ENCODE assay signal across 7 mouse cellular contexts in the genomic region with DNA sequence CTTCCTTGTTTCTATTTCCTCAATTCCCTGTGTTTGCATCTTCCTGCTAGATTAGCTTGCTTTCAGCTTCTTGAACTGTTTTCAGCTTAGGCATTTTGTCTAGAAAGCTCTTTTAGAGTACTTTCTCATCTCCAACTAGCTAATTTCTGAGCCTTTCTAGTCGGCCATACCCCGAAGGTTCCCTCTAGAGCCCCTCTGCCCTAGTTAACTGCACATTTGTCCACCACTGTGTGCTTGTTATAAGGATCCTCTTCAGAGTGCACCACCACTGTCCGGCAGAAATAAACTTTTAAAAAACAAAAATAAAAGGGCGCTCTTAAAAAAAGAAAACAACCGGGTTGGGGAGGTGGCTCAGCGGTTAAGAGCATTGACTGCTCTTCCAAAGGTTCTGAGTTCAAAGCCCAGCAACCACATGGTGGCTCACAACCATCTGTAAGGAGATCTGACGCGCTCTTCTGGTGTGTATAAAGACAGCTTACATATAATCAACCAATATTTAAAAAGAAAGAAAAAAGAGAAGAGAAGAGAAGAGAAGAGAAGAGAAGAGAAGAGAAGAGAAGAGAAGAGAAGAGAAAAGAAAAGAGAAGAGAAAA. TPM values are rescaled to one million over a fixed set of nuclear protein-coding genes. Genes with fewer than 3 reads are reported as not detected.
A peak's percentile ranks its signal among the peaks of the same experiment; 100 is the strongest.
DNase-seq lines count a peak whose midpoint lies in the region; ATAC-seq and TF ChIP-seq lines count a peak whose summit lies in the region.

No protein-coding gene starts in this region.

- no peaks in the 10 kb centered on the region for H3K36me3 ChIP-seq in spleen, adult 2 months (ENCODE audit: control insufficient read depth, insufficient read depth, low read length)
- H3K36me3 ChIP-seq in forebrain, embryonic 10.5 days (replicated peaks): peaks cover 37% of the 10 kb centered on the region
- H3K36me3 ChIP-seq in limb, embryonic 15.5 days: peaks cover 19% of the 10 kb centered on the region

- no peak for TF ChIP-seq POLR2A in spleen, adult 2 months (IDR thresholded peaks at IDR 0.05; ENCODE audit: low read depth, low read length)

- peaks cover 2% of the 10 kb centered on the region; the same call in 1 of the 2 replicates for H3K9me3 ChIP-seq in forebrain, embryonic 10.5 days
- H3K9me3 ChIP-seq in limb, embryonic 15.5 days: no peaks in the 10 kb centered on the region

- WGBS in spleen, adult 2 months: 8% methylated on average over 8 of the region's 8 CpGs
- WGBS in forebrain, embryonic 10.5 days: 21% methylated on average over 8 of the region's 8 CpGs
- 12% methylated on average over 8 of the region's 8 CpGs for WGBS in limb, embryonic 15.5 days

- 0 out of 2 replicates have a peak, but pooled peaks cover 4% of the 10 kb centered on the region for H3K4me1 ChIP-seq in spleen, adult 2 months (ENCODE audit: control insufficient read depth, insufficient read depth, insufficient read length)
- peaks cover 15% of the 10 kb centered on the region for H3K4me1 ChIP-seq in forebrain, embryonic 10.5 days
- H3K4me1 ChIP-seq in limb, embryonic 15.5 days: 0 out of 2 replicates have a peak, but pooled peaks cover 9% of the 10 kb centered on the region

- peak overlapping the region; percentile 60 for H3K4me2 ChIP-seq in limb, embryonic 15.5 days

- TF ChIP-seq CTCF in spleen, adult 2 months (IDR thresholded peaks at IDR 0.05; ENCODE audit: extremely low read depth, insufficient read depth, insufficient read length, insufficient replicate concordance): no peak

- peak overlapping the region; percentile 64; the same call in 1 of the 2 replicates for H3K4me3 ChIP-seq in spleen, adult 2 months (ENCODE audit: extremely low read depth, insufficient read depth, insufficient read length)
- H3K4me3 ChIP-seq in forebrain, embryonic 10.5 days: peak overlapping the region; percentile 84
- peak overlapping the region; percentile 65 for H3K4me3 ChIP-seq in limb, embryonic 15.5 days

- H3K27ac ChIP-seq in spleen, adult 2 months (ENCODE audit: insufficient read depth, low read length): no peak overlapping the region
- peak overlapping the region; percentile 91 for H3K27ac ChIP-seq in forebrain, embryonic 10.5 days
- H3K27ac ChIP-seq in limb, embryonic 15.5 days: no peak overlapping the region

- no peak for ATAC-seq in limb, embryonic 15.5 days (ENCODE audit: insufficient number of reproducible peaks, low FRiP score, low TSS enrichment, low read depth)

- H3K9ac ChIP-seq in limb, embryonic 15.5 days: peak overlapping the region; percentile 41; the same call in 1 of the 2 replicates

- no peaks in the 10 kb centered on the region for H3K27me3 ChIP-seq in spleen, adult 2 months (ENCODE audit: control insufficient read depth, insufficient read depth, low read length)
- no peaks in the 10 kb centered on the region for H3K27me3 ChIP-seq in forebrain, embryonic 10.5 days (ENCODE audit: poor library complexity, severe bottlenecking)
- no peaks in the 10 kb centered on the region for H3K27me3 ChIP-seq in limb, embryonic 15.5 days

- no peak for DNase-seq in spleen, adult 2 months (ENCODE audit: low read depth in 1 of 2, low spot score in 2 of 2)
- no peak for DNase-seq in spleen, postnatal 14 days (ENCODE audit: low spot score in 2 of 2)
- DNase-seq in forebrain, embryonic 10.5 days (ENCODE audit: extremely low spot score, low spot score): no peak
- peak; percentile 21 for DNase-seq in yolk sac, embryonic 10.5 days (ENCODE audit: low spot score)
- no peak for DNase-seq in layer of hippocampus, adult 8-10 months (ENCODE audit: low spot score in 2 of 2)
- no peak for DNase-seq in urinary bladder, postnatal 10 days (ENCODE audit: low spot score)

RNA-seq across cellular contexts. Expression of a gene that starts 0.6 kb away (rescaled TPM):
- 4.1 and 4.8 TPM in 2 replicates for polyA plus RNA-seq in spleen, adult 2 months (2012; rRNA removed)
- polyA plus RNA-seq in forebrain, embryonic 10.5 days (2016; fragmentation: Nextera tagmentation; extraction: Ambion mirVana): 82.7 and 87.4 TPM in 2 replicates
- 17.4 and 19.3 TPM in 2 replicates for polyA plus RNA-seq in limb, embryonic 15.5 days (2015; fragmentation: Nextera tagmentation; extraction: Ambion mirVana)
- total RNA-seq in layer of hippocampus, adult 8-10 months (2022): 1 to 10 TPM in 1 of 4 experiments, under 1 TPM in 3; 0.71 to 1.1 (median 0.86) TPM

RNA-seq across cellular contexts. Expression of a gene that starts 36.1 kb away (rescaled TPM):
- not detected in 2 replicates for polyA plus RNA-seq in spleen, adult 2 months (2012; rRNA removed)
- 0.26 TPM in 1 of 2 replicates, not detected in the other for polyA plus RNA-seq in forebrain, embryonic 10.5 days (2016; fragmentation: Nextera tagmentation; extraction: Ambion mirVana)
- polyA plus RNA-seq in limb, embryonic 15.5 days (2015; fragmentation: Nextera tagmentation; extraction: Ambion mirVana): 5.5 and 14.5 TPM in 2 replicates
- total RNA-seq in layer of hippocampus, adult 8-10 months (2022): 1 to 10 TPM; 2.2 to 5.2 (median 3.7) TPM

RNA-seq across cellular contexts. Expression of a gene that starts 51.9 kb away (rescaled TPM):
- 2.7 and 3.0 TPM in 2 replicates for polyA plus RNA-seq in spleen, adult 2 months (2012; rRNA removed)
- polyA plus RNA-seq in forebrain, embryonic 10.5 days (2016; fragmentation: Nextera tagmentation; extraction: Ambion mirVana): 2.3 and 2.6 TPM in 2 replicates
- 6.4 and 6.9 TPM in 2 replicates for polyA plus RNA-seq in limb, embryonic 15.5 days (2015; fragmentation: Nextera tagmentation; extraction: Ambion mirVana)
- 10 to 100 TPM; 17.5 to 20.8 (median 18.7) TPM for total RNA-seq in layer of hippocampus, adult 8-10 months (2022)
